Mouse (Mus musculus) adrenal gland, postnatal 0 days (tissue): ENCODE results near the gene Hormad1. TPM values are rescaled to one million over a fixed set of nuclear protein-coding genes. Genes with fewer than 3 reads are reported as not detected.

ENCODE experiments used
- polyA plus RNA-seq: library from polyadenylated mRNA; unstranded; fragments of >200 nt; fragmentation: Nextera tagmentation; extraction: Ambion mirVana; gene quantifications from 2 replicates; pipeline ENCODE4 v1.2.1, GENCODE M21; 2015

The Hormad1 gene
- 0.11 TPM in 1 of 2 replicates, not detected in the other for polyA plus RNA-seq

GRCm38 (mm10) chr3:95559437-95559836 is at the start of gene Hormad1:
TSS of gene Hormad1 (plus strand) at chr3:95559677.

DNA sequence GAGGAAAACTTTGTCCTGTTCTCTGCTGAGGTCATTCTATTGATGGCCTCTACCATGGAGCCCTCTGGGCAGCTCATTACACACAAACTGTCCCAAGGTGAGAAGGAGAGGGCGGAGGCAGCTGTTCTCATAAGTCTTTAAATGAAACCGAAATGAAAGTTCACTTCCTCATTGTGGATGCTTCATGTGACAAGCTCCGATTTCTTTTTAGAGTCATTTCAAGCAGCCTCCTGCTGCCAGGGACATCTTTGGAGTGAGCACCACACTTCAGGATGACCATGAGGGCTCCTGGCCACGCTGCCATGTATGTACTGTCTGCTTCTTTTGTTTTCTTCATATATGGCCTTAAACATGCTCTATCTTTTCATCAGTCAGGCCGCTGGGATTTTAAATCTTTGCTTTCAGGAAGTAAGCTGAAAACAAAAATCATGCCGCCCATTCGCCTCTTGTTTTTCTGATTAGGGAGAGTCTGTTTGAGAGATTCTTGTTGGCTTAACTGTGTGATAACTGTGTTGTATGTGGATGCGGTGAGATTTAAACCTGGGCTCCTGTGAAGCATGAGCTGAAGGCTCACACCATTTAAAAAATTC is 32.8 kb upstream of the Hormad1 start, which contains the start of gene Ctss:
Gene Ctss (plus strand): TSS at position 165 of the 590 bp plus-strand sequence.

GRCm38 (mm10) chr3:95588604-95589086 is 29.2 kb downstream of the Hormad1 start, which contains the start of gene Golph3l:
TSS of gene Golph3l (plus strand) at chr3:95588934.

GRCm38 (mm10) chr3:95624628-95625503 is 65.4 kb downstream of the Hormad1 start, which contains the start of gene Ensa:
TSS of gene Ensa (plus strand) at chr3:95624993.

Other genes starting within 250 kb of the Hormad1 start
- 109 and 186 TPM in 2 replicates for gene Cers2, start 244.9 kb upstream of the Hormad1 start, polyA plus RNA-seq
- gene Setdb1, start 202.5 kb upstream of the Hormad1 start, polyA plus RNA-seq = 12.2 and 16.5 TPM in 2 replicates
- gene 4930558C23Rik, start 156.8 kb upstream of the Hormad1 start, polyA plus RNA-seq = not detected in 2 replicates
- 15.7 and 19.9 TPM in 2 replicates for gene Arnt, start 125.3 kb upstream of the Hormad1 start, polyA plus RNA-seq
- gene Ctsk, start 60.4 kb upstream of the Hormad1 start, polyA plus RNA-seq = 22.2 and 44.4 TPM in 2 replicates
- 61.3 and 65.8 TPM in 2 replicates for gene Ctss, start 32.9 kb upstream of the Hormad1 start, polyA plus RNA-seq
- gene Golph3l, start 29.3 kb downstream of the Hormad1 start, polyA plus RNA-seq = 31.9 and 34.9 TPM in 2 replicates
- gene Ensa, start 65.3 kb downstream of the Hormad1 start, polyA plus RNA-seq = 65.8 and 73.1 TPM in 2 replicates
- gene Mcl1, start 99.1 kb downstream of the Hormad1 start, polyA plus RNA-seq = 79.8 and 89.8 TPM in 2 replicates
- 9.6 and 14.0 TPM in 2 replicates for gene Adamtsl4, start 128.2 kb downstream of the Hormad1 start, polyA plus RNA-seq
- 338 and 413 TPM in 2 replicates for gene Ecm1, start 179.9 kb downstream of the Hormad1 start, polyA plus RNA-seq
- gene Tars2, start 200.5 kb downstream of the Hormad1 start, polyA plus RNA-seq = 23.1 and 33.9 TPM in 2 replicates